Mouse (Mus musculus) brown adipose tissue, adult 24 weeks (tissue): ENCODE measurements at regions not wholly inside any gene's neighbourhood (a gene's known extent, or its start where the extent isn't known, plus 50 kb on each side); places are given as distances from the start of the nearest gene placed in this dataset.

Experiments
- H3K27ac ChIP-seq: fragments of 200-500 bp; replicated peaks from 2 replicates; pipeline ENCODE4 v1.5.1; 2012; ENCODE audit warnings: low read depth, mild to moderate bottlenecking, low read length
- H3K4me1 ChIP-seq: fragments of 200-500 bp; 2 replicates; pipeline ENCODE4 v1.6.1; 2012; ENCODE audit warnings: low read length, mixed read lengths; ENCODE audit not compliant: control insufficient read depth, insufficient read depth, insufficient read length
- H3K4me3 ChIP-seq: fragments of 200-500 bp; 2 replicates; pipeline ENCODE4 v1.5.1; 2012; ENCODE audit warnings: low read depth, mild to moderate bottlenecking, low read length, moderate library complexity; ENCODE audit not compliant: insufficient read depth

DNA sequence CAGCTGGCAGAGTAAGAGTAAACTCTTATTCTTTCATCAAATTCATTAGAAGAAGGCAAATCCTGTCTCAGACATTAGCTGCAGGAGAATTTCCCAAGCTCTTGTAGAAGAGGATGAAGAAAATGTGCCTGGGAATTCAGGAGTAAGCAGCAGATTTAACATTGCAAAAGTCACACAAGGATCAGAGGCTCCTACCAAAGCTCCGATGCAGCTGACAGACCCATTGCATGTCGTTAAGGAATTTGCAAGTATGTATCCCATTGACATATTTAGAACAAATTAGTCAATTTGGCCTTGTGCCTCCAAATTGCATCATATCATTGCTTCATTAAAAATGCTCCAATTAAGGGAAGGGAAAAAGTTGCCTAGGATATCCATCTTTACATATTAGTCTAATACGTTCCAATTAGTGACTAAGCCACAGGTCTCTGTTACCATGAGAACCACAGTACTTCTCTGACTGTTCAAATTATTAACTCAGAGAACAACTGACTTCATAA, 453.8 kb upstream of the Castor2 start:
- Histone ChIP-seq H3K27ac (no peak overlapping the region), H3K4me3 (no peak overlapping the region), H3K4me1 (no peaks in the 10 kb centered on the region)

DNA sequence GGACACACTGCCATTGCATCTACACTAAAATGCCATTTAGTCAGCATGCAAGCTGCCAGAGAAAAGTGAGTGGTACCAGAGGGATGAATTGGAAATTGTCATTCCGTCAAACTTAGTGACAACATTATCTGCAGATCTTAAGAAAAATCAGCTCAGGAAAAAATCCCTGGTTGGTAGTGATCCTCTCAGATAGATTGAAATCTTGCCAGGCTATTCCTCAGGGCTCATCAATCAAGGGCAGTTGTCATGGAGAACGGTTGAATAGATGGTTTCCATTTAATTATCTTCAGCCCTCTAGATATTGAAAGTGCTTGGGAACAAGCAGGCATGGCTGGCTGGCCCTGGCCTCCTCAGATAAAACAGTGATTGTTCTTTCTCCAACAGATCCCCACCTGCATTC, 456.2 kb upstream of the Castor2 start:
- H3K4me1 ChIP-seq, result no peaks in the 10 kb centered on the region
- no peak overlapping the region for H3K4me3 ChIP-seq

DNA sequence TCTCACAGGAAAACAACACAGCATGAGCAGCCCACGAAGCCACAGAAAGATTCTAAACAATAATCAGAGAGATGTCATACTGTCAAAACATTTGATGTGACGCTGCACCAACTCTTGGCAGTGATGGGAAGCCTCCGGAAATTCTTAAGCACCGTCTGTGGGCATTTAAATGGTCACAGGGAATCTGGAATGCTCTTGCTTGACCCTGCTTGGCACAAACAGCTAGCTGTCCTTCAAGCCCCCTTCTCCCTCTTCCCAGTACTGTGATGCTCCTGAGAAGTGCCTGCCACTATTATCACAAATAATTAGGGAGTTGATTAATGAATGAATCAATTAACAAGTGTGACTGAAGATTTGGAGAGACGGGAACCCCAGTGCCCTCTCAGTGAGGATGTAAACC, 465.0 kb upstream of the Castor2 start:
- Histone ChIP-seq H3K27ac (no peak overlapping the region), H3K4me1 (no peaks in the 10 kb centered on the region), H3K4me3 (no peak overlapping the region)

More for the DNA sequence above, 456.2 kb upstream of the Castor2 start:
- H3K27ac ChIP-seq, result no peak overlapping the region

DNA sequence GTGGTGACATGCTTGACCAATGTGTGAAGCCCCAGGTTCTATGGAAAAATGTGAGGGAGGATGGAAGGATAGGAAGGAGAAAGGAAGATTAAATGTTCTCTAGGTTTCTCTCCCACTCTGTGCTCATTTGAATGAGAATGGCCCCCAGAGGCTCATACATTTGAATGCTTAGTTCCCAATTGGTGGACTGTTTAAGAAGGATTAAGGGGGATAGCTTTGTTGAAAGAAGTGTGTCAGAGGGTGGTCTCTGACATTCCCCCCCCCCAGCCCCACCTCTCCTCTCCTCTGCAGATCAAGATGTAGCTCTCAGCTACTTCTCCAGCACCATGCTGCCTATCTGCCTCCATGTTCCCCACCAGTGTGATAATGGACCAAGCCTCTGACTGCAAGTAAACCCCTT, 467.7 kb upstream of the Castor2 start:
- Histone ChIP-seq H3K27ac (no peak overlapping the region), H3K4me1 (no peaks in the 10 kb centered on the region), H3K4me3 (no peak overlapping the region)

DNA sequence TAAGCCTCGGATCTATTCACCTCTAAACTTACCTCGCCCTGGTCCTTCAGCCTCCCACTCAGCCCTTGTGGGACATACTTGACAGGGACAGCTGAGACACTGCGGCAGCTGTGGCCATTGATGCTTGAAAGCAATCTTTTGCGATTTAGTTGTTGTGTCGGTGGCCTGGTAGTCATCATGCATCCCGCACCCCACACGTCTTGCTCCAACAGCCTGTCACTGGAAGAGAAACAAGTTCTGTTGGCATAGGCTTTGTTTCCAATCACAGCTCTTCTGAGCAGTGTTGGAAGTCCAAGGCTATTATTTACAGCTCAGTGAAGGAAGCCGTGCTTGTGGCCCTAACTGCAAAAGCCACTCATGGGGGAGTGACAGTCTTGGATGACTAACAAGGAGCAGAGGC, 480.2 kb upstream of the Castor2 start:
- H3K4me3 ChIP-seq, result no peak overlapping the region
- no peaks in the 10 kb centered on the region for H3K4me1 ChIP-seq
- no peak overlapping the region for H3K27ac ChIP-seq

DNA sequence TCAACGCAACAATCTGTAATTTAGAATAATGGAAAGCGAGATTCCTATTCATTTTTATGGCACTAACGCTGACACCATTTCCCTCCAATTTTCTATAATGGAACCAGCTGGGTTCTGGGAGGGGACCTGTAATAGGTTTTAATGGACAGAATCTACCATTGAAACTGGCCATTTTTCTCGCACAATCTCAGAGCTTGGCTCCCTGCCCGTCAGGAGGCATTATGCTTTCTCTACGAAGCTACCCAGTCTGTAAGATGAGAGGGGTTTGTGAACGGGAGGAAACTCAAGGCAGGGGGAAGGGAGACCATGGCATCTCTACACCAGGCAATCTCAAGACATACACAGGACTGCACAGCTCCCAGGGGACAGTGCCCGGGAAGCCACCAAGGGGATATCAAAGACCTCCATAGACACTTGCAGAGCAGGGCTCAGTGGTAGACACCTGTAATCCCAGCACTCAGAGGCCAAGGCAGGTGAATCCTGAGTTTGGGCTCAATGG, 498.2 kb upstream of the Castor2 start:
- Histone ChIP-seq H3K27ac (no peak overlapping the region), H3K4me3 (no peak overlapping the region), H3K4me1 (no peaks in the 10 kb centered on the region)

DNA sequence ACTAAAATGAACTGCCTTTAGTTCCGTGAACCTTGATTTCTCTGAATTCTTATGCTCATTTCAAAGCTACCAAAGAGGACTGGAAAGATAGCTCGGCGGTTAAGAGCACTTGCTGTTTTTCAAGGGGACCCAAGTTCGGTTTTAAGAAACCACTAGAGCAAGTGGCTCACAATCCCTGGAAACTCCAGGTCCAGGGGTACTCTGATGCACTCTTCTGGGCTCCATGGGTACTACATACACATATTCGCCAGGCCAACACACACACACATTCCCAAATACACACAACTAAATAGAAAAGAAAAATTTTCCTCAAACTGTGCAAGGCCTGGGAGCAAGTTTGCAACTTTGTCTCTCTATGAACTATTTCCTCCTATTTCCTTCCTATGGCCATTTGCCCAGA, 498.9 kb upstream of the Castor2 start:
- Histone ChIP-seq H3K4me3 (no peak overlapping the region), H3K27ac (no peak overlapping the region), H3K4me1 (no peaks in the 10 kb centered on the region)

DNA sequence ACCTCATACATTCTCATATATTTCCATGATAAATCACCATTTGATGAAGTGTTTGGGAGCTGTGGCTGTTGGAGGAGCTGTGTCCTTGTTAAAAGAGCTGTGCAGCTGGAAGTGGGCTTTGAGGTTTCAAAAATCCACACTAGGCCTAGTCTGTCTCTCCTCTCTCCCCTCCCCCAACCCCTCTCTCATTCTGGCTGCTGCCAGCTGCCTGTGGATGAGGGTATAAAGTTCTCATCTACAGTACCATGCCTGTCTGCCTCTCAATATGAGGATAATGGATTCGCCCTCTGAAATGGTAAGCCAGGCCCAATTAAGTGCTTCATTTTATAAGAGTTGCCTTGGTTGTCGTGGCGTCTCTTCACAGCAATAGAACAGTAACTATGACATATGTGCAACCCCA, 501.4 kb upstream of the Castor2 start:
- Histone ChIP-seq H3K4me1 (no peaks in the 10 kb centered on the region), H3K27ac (no peak overlapping the region), H3K4me3 (no peak overlapping the region)

DNA sequence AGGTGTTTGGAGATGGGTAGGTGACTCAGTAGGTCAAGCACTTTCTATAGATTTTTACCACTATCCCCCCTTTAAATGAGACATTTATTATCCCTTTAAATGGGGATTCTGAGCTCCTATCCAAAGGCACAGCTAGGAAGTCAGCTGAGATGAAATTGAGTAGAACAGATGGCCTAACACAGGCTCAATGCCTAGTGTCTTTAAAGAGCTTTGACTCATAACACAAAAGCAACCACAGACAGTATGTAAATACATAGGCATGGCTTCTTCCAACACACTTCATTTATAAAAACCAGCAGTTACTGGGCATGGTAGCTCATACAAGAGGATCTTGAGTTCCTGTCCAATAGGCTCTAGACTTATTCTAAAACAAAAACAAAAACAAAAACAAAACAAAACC, 513.0 kb upstream of the Castor2 start:
- Histone ChIP-seq H3K27ac (no peak overlapping the region), H3K4me3 (no peak overlapping the region), H3K4me1 (no peaks in the 10 kb centered on the region)

DNA sequence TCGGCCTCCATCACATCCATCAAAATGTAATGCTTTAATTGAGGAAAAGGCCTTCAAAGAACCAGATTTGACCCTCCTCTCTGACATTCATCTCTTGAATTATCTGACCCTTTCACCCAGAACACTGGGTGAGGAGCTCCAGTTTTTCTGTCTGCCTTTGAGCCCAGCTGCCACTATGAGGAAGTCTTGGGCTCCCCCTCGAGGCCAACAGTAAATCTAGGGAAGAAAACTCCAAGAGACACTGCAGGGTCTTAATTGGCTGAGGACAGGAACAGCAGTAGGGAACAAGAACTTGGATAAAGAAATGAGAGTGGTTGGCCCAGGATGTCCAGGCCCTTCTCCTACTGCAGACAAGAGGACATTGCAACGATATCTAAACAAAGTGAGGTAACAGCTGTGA, 514.3 kb upstream of the Castor2 start:
- no peaks in the 10 kb centered on the region for H3K4me1 ChIP-seq
- H3K4me3 ChIP-seq, result no peak overlapping the region
- no peak overlapping the region for H3K27ac ChIP-seq

DNA sequence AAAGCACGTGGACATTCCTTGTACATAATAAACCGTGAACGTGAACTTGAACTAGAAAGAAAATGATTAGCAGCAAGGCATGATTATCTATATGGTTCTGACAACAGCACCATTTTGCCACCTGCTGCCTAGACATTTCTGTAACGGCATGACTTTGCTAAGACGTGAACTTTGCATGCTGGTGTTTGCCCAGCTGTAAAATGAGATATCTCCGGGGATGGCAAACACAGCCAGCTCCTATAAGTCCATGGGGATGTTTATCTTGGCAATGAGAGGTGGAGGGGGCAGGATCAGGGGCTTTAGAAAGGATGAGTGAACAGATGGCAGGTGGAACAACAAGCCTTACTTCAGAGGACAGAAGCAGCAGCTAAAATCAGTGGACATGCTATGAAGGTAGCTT, 522.9 kb upstream of the Castor2 start:
- H3K4me1 ChIP-seq, result no peaks in the 10 kb centered on the region
- H3K4me3 ChIP-seq, result no peak overlapping the region
- H3K27ac ChIP-seq, result no peak overlapping the region

DNA sequence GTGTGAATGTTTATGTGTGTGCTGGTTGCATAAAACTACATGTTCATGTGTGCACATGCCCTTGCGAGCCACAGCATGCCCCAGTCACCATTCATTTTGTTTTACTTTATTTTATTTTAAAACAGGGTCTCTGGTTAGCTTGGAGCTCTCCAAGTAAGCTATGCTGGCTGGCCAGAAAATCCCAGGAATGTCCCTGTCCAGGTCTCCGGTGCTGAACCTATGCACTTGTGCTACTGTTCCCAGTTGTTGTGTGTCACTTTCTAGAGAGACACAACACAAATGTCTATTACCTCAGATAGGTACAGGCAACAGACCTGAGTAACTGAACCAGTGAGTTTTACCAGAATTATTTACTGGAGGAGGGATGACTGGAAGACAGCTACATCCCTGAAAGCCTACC, 530.4 kb upstream of the Castor2 start:
- H3K27ac ChIP-seq, result no peak overlapping the region
- H3K4me1 ChIP-seq, result no peaks in the 10 kb centered on the region
- H3K4me3 ChIP-seq, result no peak overlapping the region

DNA sequence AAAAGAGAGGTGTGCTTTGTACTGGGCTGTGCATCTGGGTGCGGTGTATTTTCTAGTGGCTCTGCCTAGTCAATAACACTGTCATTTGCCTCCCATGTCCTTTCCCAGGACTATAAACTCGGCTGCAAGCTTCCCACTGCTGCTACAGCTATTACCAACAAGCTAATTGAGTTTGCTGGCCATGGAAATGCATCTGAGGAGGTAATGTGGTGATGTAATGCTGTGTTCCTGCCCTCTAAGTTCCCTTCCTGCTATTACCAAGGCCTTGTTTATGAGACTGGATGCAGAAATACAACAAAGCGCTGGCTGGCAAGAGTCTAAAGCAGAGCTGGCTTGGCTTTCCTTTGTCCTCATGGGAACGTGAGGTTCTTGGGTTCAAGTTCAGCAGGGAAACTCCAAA, 533.0 kb upstream of the Castor2 start:
- Histone ChIP-seq H3K4me3 (no peak overlapping the region), H3K4me1 (no peaks in the 10 kb centered on the region), H3K27ac (no peak overlapping the region)

DNA sequence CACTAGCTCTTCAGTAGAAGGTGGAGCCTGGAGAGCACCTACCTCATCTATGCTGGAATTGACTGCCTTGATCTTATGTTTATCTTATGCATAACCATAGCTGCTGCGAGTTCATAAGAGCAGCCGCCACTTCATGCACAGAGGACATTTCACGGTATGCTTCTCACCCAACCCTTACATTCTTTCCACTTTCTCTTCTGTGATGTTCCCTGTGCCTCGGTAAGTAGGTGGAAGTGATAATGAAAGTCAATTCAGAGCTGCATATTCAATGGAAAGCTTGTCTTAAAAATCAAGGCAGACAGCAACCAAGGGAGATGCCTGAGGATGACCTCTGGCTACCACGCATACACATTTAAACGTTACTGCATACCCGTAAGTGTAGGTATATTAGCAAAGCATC, 548.9 kb upstream of the Castor2 start:
- no peaks in the 10 kb centered on the region; the same call in 1 of the 2 replicates for H3K4me1 ChIP-seq
- H3K4me3 ChIP-seq, result no peak overlapping the region
- H3K27ac ChIP-seq, result no peak overlapping the region

DNA sequence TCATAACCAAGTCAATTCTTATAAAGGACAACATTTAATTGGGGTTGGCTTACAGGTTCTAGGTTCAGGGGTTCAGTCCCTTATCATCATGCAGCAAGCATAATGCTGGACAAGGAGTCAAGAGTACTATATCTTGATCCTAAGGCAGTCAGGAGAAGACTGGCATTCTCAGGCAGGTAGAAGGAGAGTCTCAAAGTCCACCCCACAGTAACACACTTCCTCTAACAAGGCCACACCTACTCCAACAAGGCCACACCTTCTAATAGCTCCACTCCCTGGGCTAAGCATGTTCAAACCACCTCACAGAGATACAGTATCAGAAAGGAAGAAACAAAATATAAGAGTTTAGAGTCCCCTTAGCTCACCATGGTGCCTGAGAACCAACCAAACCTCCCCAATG, 557.3 kb upstream of the Castor2 start:
- Histone ChIP-seq H3K4me1 (no peaks in the 10 kb centered on the region), H3K27ac (no peak overlapping the region)

DNA sequence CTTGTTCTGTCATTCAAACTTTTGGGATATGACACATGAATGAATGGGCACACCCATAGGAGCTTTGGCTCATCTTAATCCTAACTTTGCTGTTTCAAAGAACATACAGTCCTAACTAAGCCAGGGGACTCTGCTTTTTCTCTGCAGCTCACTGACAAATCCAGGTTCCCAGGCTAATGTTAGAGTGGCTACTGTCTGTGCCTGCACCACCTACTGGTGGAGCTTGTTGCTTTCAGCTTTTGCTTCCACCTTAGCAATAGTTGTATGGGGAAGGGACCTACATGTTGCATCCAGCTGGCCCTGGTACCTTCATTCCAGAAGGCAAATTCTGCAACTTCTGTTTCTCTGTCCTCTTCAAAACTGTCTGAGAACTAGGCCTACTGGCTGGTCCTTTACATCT, 566.8 kb upstream of the Castor2 start:
- Histone ChIP-seq H3K4me1 (no peaks in the 10 kb centered on the region), H3K4me3 (no peak overlapping the region), H3K27ac (no peak overlapping the region)

More for the DNA sequence above, 557.3 kb upstream of the Castor2 start:
- no peak overlapping the region for H3K4me3 ChIP-seq

DNA sequence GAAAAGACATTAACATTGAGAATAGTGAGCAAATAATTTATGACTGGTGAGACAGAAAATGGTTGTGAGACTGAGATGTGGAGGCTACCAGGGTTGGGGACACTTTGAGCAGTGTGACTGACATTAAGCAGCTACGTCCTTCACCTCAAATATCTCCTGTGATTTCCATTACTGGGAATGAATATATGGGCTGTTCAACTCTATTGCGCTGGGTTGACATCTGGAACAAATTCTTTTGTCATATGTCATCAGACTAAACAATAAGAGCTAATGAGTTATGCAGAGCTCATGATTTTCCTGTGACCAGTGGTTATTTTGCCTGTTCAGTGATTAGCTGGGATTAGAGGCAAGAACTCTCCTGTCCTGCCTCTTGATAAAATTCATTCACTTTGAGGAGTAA, 593.9 kb upstream of the Castor2 start:
- H3K27ac ChIP-seq, result no peak overlapping the region
- no peak overlapping the region for H3K4me3 ChIP-seq
- H3K4me1 ChIP-seq, result no peaks in the 10 kb centered on the region
